Mouse (Mus musculus) hindbrain, embryonic 10.5 days (tissue): Measurements from ENCODE around the gene Megf9. TPM values are rescaled to one million over a fixed set of nuclear protein-coding genes. Genes with fewer than 3 reads are reported as not detected.

Source experiments
- DNase-seq: peaks from one replicate; pipeline ENCODE4 v3.0.0-alpha.2; 2017; ENCODE audit warnings: low spot score
- H3K27ac ChIP-seq: fragments of 300-500 bp; sonication (generic); 2 replicates; pipeline ENCODE4 v1.5.1; 2016; ENCODE audit warnings: mild to moderate bottlenecking, moderate library complexity
- H3K27me3 ChIP-seq: fragments of 300-500 bp; sonication (generic); 2 replicates; pipeline ENCODE4 v1.6.1; 2016; ENCODE audit warnings: mild to moderate bottlenecking; ENCODE audit not compliant: poor library complexity, insufficient read depth, severe bottlenecking
- H3K36me3 ChIP-seq: fragments of 300-500 bp; sonication (generic); 2 replicates; pipeline ENCODE4 v1.6.1; 2016; ENCODE audit warnings: mild to moderate bottlenecking, moderate library complexity
- H3K4me1 ChIP-seq: fragments of 300-500 bp; sonication (generic); replicated peaks from 2 replicates; pipeline ENCODE4 v1.6.1; 2016; ENCODE audit warnings: mild to moderate bottlenecking
- H3K4me3 ChIP-seq: fragments of 300-500 bp; sonication (generic); 2 replicates; pipeline ENCODE4 v1.5.1; 2016; ENCODE audit warnings: mild to moderate bottlenecking, moderate library complexity
- H3K9me3 ChIP-seq: fragments of 300-500 bp; sonication (generic); 2 replicates; pipeline ENCODE4 v1.6.1; 2016; ENCODE audit warnings: mild to moderate bottlenecking, moderate library complexity
- WGBS: fragments of 180-500 bp; shearing (Covaris S2); methylation state at CpG from one replicate; pipeline ENCODE4 v1.1.7; 2016; 5-methylcytosine and 5-hydroxymethylcytosine counted together
- polyA plus RNA-seq: library from polyadenylated mRNA; unstranded; fragments of >200 nt; fragmentation: Nextera tagmentation; extraction: Ambion mirVana; gene quantifications from 2 replicates; pipeline ENCODE4 v1.2.1, GENCODE M21; 2016

The Megf9 gene
- polyA plus RNA-seq, 1 experiment from 2014 or later = 22.2 TPM

DNA sequence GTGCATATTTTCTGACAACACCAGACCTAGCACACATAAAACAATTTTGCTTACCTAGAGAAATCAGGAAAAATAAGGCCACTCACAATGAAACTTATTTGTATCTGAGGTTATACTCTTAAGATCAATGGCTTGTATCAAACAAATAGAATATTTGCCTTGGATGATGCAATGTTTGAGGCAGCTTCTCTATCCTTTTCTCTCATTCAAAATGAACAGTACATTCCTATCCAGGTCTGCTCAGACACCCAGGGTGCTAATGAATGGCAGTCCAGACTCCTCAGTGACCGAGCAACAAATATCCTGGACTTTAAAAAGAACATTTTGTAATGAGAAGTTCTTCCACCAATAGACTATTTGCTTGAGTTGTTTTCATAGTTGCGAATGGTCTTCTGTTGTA is 24.8 kb downstream of the Megf9 start:
- Histone ChIP-seq H3K4me1 (peaks cover 11% of the 10 kb centered on the region), H3K4me3 (no peak overlapping the region), H3K27ac (no peak overlapping the region), H3K36me3 (0 out of 2 replicates have a peak, but pooled peaks cover 6% of the 10 kb centered on the region), H3K9me3 (no peaks in the 10 kb centered on the region), H3K27me3 (no peaks in the 10 kb centered on the region)
- 49% methylated on average over 2 of the region's 2 CpGs for WGBS
- no peak for DNase-seq

DNA sequence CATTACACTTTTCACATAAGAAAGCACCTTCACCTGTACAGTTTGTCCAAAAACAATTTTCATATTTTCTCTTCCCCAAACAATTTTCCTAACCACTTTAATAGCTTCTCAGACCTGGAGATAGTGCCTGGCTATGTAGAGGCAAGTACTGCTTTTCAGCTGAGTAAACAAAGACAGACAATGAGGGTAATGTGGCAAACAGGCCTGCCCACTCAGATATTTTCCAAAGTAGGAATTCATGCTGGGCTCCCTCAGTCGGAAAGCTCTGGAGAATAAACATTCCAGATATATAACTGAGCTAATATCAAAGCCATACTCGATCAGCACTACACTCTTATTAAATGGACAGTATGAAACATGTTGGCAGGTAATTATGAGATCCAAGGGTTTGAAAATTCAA is 25.2 kb downstream of the Megf9 start:
- Histone ChIP-seq H3K27ac (no peak overlapping the region), H3K4me1 (peaks cover 11% of the 10 kb centered on the region), H3K4me3 (no peak overlapping the region), H3K27me3 (no peaks in the 10 kb centered on the region), H3K36me3 (0 out of 2 replicates have a peak, but pooled peaks cover 6% of the 10 kb centered on the region), H3K9me3 (no peaks in the 10 kb centered on the region)
- 19% methylated on average over 2 of the region's 2 CpGs for WGBS
- no peak for DNase-seq

DNA sequence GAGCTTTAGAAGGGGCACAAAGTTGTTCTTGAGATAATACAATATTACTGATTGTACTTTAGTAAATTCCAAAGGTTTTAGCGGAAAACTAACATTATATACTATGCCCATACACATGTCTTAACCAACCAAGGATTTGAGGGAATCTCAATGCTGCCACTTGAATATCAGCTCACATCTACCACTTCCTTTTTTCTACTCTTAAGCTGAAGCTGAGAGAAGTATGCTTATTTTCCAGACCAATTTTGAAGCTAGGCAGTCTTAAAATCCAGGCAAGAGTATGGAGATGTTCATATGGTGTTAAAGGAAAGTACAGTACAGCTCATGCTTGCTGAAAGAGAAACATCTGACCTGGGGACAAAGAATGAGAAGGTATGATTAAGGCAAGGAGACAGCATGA is 26.6 kb downstream of the Megf9 start:
- DNase-seq = no peak
- Histone ChIP-seq H3K4me3 (no peak overlapping the region), H3K36me3 (0 out of 2 replicates have a peak, but pooled peaks cover 6% of the 10 kb centered on the region), H3K4me1 (peaks cover 11% of the 10 kb centered on the region), H3K27ac (no peak overlapping the region), H3K9me3 (no peaks in the 10 kb centered on the region), H3K27me3 (no peaks in the 10 kb centered on the region)
- 100% methylated on average over 1 of the region's 1 CpGs for WGBS

DNA sequence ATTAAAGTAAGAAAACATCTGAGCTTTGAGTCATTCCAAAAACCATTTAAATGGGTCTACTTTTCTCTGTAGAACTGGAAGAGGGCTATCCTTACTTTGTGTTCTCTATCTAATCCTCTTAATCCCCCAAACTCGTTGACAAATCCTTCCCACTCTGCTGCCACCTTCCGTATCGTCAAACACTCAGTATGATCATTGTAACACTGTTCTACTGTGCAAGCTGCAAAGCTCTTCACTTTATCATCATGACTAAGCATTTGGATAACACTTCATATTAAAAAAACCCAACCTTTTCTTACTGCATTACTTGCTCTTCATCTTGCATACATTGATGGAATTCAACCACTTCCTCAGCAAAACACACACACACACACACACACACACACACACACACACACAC is 28.8 kb downstream of the Megf9 start:
- Histone ChIP-seq H3K4me1 (peaks cover 11% of the 10 kb centered on the region), H3K36me3 (0 out of 2 replicates have a peak, but pooled peaks cover 6% of the 10 kb centered on the region), H3K4me3 (no peak overlapping the region), H3K27me3 (no peaks in the 10 kb centered on the region), H3K27ac (no peak overlapping the region), H3K9me3 (no peaks in the 10 kb centered on the region)
- no peak for DNase-seq
- 81% methylated on average over 3 of the region's 3 CpGs for WGBS

DNA sequence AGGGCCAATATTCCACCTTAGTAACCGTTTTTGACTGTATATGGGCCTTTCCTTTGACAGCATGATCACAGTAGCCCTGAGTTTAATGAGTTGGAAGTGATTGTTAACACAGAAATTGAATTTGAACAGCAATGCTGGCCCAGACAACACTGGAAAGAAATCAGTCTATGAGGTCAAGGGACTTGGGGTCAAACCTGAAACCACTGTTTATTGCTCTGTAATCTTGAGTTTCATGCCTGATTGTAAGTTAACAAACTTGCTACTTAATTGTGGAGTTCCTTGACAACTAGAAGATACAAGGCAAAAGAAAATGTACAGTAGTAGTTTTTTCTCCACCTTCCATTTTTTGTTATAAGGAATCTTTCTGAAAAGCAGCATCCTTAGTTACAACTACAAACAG is 31.0 kb downstream of the Megf9 start:
- H3K27ac ChIP-seq = no peak overlapping the region
- no peaks in the 10 kb centered on the region for H3K27me3 ChIP-seq
- H3K4me1 ChIP-seq = no peaks in the 10 kb centered on the region
- WGBS = 85% methylated on average over 1 of the region's 1 CpGs
- H3K9me3 ChIP-seq = no peaks in the 10 kb centered on the region
- no peak for DNase-seq
- H3K36me3 ChIP-seq = 0 out of 2 replicates have a peak, but pooled peaks cover 6% of the 10 kb centered on the region
- no peak overlapping the region for H3K4me3 ChIP-seq

DNA sequence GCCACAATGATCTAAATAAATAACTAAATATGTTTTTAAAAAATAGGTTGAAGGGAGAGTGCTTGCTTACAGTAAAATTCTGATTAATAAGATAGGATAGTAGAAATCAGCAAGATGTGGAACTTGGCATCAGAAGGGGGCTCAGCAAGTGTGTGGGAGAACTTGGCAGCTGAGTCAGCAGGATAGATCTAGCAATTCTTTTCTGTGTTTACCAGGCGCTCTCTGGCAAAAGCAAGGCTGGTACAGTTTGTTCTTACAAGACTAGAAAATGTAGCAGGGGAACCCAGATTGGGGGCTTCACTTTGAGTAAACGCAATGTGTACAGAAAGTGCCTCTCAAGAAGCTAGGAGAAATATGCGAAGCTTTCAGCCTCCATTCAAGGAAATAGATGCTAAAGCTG is 35.5 kb downstream of the Megf9 start:
- DNase-seq = no peak
- no peak overlapping the region for H3K27ac ChIP-seq
- no peaks in the 10 kb centered on the region for H3K36me3 ChIP-seq
- no peak overlapping the region for H3K4me3 ChIP-seq
- H3K27me3 ChIP-seq = no peaks in the 10 kb centered on the region
- no peaks in the 10 kb centered on the region for H3K9me3 ChIP-seq
- WGBS = 89% methylated on average over 3 of the region's 3 CpGs
- no peaks in the 10 kb centered on the region for H3K4me1 ChIP-seq

DNA sequence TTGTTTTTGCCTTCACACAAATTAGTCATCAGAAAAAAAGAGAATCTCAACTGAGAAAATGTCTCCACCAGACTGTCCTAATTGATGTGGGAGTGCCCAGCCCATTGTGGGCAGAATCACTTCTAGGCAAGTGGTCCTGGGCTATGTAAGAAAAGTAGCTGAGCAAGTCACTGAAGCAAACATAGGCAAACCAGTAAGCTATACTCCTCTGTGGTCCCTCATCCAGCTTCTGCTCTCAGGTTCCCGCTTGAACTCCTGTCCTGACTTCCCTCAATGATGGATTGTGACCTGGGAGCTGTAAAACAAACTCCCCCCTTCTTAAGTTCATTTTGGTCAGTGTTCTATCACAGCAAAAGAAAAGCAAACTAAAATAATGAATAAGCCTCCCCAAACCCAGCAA is 37.8 kb downstream of the Megf9 start:
- 85% methylated on average over 1 of the region's 1 CpGs for WGBS
- no peak overlapping the region for H3K4me3 ChIP-seq
- no peaks in the 10 kb centered on the region for H3K4me1 ChIP-seq
- no peaks in the 10 kb centered on the region for H3K36me3 ChIP-seq
- no peak overlapping the region for H3K27ac ChIP-seq
- H3K27me3 ChIP-seq = no peaks in the 10 kb centered on the region
- no peaks in the 10 kb centered on the region for H3K9me3 ChIP-seq
- DNase-seq = no peak

DNA sequence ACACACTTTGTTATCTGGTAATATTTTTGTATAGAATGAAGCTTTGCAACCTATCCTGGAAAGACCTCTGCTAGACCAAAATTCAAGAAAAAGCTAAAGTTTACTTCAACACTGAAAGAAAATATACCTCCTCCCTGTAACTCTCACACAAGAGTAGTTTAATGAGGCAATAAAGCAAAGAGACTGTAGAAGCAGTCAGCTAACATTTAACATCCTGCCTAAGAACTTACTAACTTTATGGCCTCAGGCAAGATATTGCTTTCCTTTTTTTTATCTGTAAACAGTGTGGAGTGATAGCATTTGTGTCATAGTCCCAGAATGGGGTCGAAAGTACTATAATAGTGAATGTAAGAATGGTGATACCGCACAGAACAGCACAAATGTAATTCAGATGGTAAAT is 45.0 kb downstream of the Megf9 start:
- no peak for DNase-seq
- H3K4me3 ChIP-seq = no peak overlapping the region
- WGBS = 97% methylated on average over 2 of the region's 2 CpGs
- no peaks in the 10 kb centered on the region for H3K9me3 ChIP-seq
- H3K27ac ChIP-seq = no peak overlapping the region
- no peaks in the 10 kb centered on the region for H3K36me3 ChIP-seq
- no peaks in the 10 kb centered on the region for H3K27me3 ChIP-seq
- H3K4me1 ChIP-seq = no peaks in the 10 kb centered on the region

DNA sequence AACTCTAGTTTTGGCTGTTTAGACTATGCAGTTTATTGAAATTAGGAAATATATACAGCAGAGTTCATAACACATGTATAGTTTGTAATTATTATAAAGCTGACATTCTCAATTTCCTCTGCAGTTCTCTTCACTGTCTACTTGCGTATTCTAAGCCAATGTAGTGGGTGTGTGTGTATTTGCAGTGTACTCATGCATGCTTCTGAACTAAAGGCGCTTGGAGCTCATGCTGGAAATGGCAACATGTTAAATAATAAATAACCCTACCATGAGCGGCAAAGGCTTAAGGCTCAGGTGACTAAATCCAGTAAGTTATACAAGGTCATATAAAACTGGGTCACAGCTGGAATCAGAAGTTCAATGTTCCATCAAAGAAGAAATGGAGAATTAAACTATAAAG is 46.4 kb downstream of the Megf9 start:
- no peaks in the 10 kb centered on the region for H3K9me3 ChIP-seq
- no peaks in the 10 kb centered on the region for H3K27me3 ChIP-seq
- no peak overlapping the region for H3K27ac ChIP-seq
- H3K36me3 ChIP-seq = no peaks in the 10 kb centered on the region
- H3K4me3 ChIP-seq = no peak overlapping the region
- WGBS = 93% methylated on average over 3 of the region's 3 CpGs
- no peaks in the 10 kb centered on the region for H3K4me1 ChIP-seq
- no peak for DNase-seq

DNA sequence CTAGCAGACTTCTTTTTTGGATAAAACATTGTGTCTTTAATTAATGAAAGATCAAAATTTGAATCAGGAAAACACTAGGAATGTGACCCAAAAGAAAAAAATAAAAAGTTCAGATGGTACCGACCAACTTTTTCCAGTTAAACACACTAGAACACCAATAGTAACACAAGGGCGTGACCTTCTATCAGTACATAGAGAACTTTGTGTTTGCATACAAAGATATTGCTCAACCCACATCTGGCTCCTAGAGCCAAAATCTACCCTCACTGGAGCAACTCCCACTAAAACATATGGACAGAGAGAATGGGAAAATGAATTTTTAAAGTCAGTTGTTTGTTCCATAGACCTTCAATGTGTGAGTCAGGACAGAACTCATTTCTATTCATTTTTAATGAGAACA is 50.7 kb downstream of the Megf9 start:
- no peak overlapping the region for H3K4me3 ChIP-seq
- WGBS = 89% methylated on average over 2 of the region's 2 CpGs
- no peaks in the 10 kb centered on the region for H3K27me3 ChIP-seq
- H3K27ac ChIP-seq = no peak overlapping the region
- H3K36me3 ChIP-seq = no peaks in the 10 kb centered on the region
- H3K4me1 ChIP-seq = no peaks in the 10 kb centered on the region
- H3K9me3 ChIP-seq = no peaks in the 10 kb centered on the region
- no peak for DNase-seq

DNA sequence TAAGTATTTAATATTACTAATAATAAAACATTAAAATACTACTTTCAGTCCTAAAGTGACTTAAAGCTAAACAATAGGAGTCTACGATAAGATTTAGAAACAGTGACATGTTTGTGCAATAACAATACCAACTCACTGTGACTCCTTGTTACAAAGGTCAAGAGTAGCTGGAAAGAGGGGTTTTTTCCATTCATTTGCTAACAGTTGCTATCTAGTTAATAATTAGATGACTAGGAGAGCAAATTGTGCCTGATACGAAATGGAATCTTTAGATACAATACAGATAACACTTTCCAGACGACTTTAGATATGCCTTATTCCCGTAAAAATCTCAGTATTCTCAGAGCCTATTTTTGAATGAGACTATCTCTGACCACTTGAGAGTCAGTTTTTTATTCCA is 52.9 kb downstream of the Megf9 start:
- Histone ChIP-seq H3K4me1 (no peaks in the 10 kb centered on the region), H3K4me3 (no peak overlapping the region), H3K27ac (no peak overlapping the region), H3K27me3 (no peaks in the 10 kb centered on the region), H3K9me3 (no peaks in the 10 kb centered on the region), H3K36me3 (no peaks in the 10 kb centered on the region)
- 84% methylated on average over 4 of the region's 4 CpGs for WGBS
- DNase-seq = no peak

DNA sequence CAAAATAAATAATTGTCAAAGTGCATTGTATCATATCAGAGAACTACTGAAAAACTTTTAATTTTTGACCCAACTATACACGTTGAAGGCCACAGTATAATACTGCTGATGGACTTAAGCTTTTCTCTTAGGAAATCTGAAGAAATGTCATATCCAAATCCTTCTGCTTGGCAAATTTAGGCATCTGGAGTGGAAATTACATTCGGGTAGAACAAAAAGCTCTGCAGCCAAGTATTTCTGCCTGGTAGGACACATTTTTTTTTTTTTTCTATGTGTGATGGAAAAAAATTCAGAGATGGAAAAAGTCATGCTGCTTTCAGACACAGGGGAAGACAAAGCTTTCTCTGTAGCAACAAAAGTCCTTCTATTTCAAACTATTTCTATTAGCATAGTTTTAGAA is 63.4 kb downstream of the Megf9 start:
- H3K4me1 ChIP-seq = no peaks in the 10 kb centered on the region
- no peak for DNase-seq
- WGBS = 89% methylated on average over 2 of the region's 2 CpGs
- H3K27ac ChIP-seq = no peak overlapping the region
- no peaks in the 10 kb centered on the region for H3K27me3 ChIP-seq
- H3K36me3 ChIP-seq = peaks cover 7% of the 10 kb centered on the region
- H3K4me3 ChIP-seq = no peak overlapping the region
- no peaks in the 10 kb centered on the region for H3K9me3 ChIP-seq

DNA sequence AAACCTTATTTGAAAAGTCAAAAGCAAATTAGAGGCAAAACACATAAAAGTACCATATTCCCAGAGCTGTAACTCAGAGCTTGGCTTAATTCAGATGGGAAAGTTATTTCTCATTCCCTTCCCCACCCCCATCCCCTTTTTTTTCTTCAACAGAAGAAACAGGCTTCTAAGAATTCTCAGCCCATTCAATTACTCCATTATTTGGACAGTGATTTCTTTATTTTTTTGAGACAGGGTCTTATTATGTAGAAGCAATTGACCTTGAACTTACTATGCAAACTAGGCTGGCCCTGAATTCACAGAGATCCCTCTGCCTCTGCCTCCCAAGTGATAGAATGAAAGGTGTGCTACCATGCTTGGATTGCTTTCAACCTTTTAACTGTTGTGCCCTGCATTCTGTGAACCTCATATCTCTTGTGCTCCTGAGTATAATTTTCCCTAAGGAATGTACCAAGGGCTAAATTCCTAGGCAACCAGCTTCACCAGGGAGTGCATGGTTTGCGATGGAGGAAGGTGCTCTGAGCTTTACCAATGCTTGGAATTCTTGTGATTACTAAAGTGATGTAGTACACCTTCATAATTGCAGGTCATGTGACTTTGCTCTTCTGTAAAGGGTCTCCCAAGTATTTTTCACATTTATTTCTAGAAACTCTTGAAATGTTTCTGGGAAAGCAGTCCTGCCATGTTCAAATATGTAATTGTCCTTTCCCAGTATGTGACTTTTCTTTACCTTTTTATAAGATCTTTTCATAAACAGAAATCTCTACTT is 68.7 kb downstream of the Megf9 start:
- H3K27me3 ChIP-seq = no peaks in the 10 kb centered on the region
- H3K9me3 ChIP-seq = no peaks in the 10 kb centered on the region
- peaks cover 7% of the 10 kb centered on the region for H3K36me3 ChIP-seq
- no peak overlapping the region for H3K4me3 ChIP-seq
- H3K4me1 ChIP-seq = no peaks in the 10 kb centered on the region
- WGBS = 98% methylated on average over 1 of the region's 1 CpGs
- no peak overlapping the region for H3K27ac ChIP-seq
- no peak for DNase-seq

DNA sequence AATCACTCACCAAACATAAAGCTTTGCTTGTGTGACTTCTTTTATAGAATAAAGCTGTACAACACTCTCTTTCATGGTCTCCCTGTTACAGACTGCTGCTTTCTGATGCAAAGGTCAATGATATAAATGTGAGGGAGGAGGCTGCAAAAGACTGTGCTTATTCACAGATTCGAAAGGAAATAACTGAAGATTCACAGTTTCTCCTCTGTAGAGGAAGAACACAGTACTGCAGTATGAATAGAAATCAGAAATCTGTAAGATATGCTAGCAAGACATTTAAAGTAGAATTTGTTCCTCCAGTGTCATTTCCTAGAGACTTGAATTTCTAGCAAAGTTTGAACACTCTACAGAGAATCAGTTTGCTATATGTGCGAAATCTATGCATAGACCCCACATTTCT is 71.5 kb downstream of the Megf9 start:
- Histone ChIP-seq H3K27ac (no peak overlapping the region), H3K4me1 (no peaks in the 10 kb centered on the region), H3K27me3 (no peaks in the 10 kb centered on the region), H3K9me3 (no peaks in the 10 kb centered on the region), H3K36me3 (peaks cover 7% of the 10 kb centered on the region), H3K4me3 (no peak overlapping the region)
- no peak for DNase-seq
- 86% methylated on average over 2 of the region's 2 CpGs for WGBS
